Mouse (Mus musculus): ENCODE results near the gene Vmp1.

The Vmp1 gene

DNA sequence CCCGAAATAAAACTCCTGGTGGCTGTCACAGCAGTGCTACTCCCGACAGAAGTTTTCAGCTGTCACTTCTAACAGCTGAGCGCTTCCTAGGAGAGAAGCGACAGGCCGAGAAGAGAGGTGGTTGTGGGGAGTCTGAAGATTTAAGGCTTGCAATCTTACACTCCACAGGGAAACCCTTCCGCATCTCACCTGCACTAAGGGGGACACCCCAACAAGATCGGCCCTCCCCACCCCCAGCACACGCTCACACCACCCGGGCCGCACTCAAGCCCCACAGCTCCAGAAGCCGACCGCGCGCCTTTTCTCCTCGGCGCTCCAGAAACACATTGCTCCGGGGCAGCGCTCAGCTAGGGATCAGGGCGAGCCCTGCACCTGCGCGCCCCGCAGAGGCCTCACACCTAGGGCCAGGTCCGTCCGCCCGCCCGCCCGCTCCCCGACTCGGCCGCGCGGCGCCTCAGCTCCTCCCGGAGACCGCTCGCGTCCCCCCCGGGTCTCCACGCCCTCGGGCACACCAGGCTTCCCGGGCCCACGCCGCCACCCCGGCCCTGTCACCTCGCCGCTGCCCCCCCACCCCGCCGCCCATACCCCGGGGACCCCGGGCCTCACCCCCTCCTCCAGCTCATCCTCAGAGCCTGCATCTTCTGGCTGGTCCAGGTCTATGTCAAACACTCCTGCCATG lies 139.5 kb downstream of the Vmp1 start:
- POLR2A ChIA-PET: interaction anchor here (0.5 to 3.3 kb wide), 120 partner anchors 9 to 1697 kb away, joined by 3 to 41 read pairs (median 5); partner anchors contain the start of genes Cltc (in 3 of the 4), Ptrh2 (in 3 of the 4), Vmp1 (in 3 of the 4) and Ints2 (in 2 of the 4)
- CTCF ChIA-PET: interaction anchor here (0.6 to 1.8 kb wide), 13 partner anchors 11 to 466 kb away, joined by 3 to 15 read pairs (median 5); no protein-coding TSS in a partner anchor

DNA sequence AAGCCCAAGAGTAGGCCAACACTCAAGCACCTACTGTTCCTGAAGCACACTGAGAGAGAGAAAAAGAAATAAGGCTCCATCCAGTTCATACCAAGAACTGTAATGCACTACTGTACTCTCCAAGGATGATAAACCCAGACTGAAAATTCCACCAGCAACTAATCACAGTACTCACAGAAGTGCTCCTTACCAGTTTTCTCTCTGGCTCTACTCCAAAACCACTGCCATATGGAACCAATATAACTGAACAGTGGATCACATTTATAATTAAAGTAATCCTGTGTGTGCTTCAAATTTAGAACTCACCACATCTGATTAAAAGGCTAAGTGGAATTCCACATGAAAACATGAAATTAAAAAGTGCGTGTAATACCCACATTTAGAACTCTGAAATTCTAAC lies 140.8 kb downstream of the Vmp1 start:
- POLR2A ChIA-PET: interaction anchor here in 1 of 4 experiments (2.9 kb wide), 1 partner anchor 9 kb away, joined by 19 read pairs; no protein-coding TSS in a partner anchor
- CTCF ChIA-PET: no interaction called here

GRCm38 (mm10) chr11:86540476-86540845 lies 143.2 kb downstream of the Vmp1 start:
- CTCF ChIA-PET: interaction anchor here in 2 of 4 experiments (0.5 to 0.7 kb wide), 3 partner anchors 13 to 798 kb away, joined by 4 to 6 read pairs (median 5); no protein-coding TSS in a partner anchor
- POLR2A ChIA-PET: interaction anchor here in 3 of 4 experiments (0.6 to 2.0 kb wide), 10 partner anchors 12 to 242 kb away, joined by 3 to 5 read pairs (median 3); no protein-coding TSS in a partner anchor

GRCm38 (mm10) chr11:86539716-86540475 lies 143.7 kb downstream of the Vmp1 start:
- POLR2A ChIA-PET: interaction anchor here in 3 of 4 experiments (0.7 to 2.0 kb wide), 7 partner anchors 15 to 55 kb away, joined by 3 to 5 read pairs (median 3); no protein-coding TSS in a partner anchor
- CTCF ChIA-PET: interaction anchor here in 2 of 4 experiments (0.5 to 0.7 kb wide), 3 partner anchors 12 to 797 kb away, joined by 4 to 6 read pairs (median 5); no protein-coding TSS in a partner anchor

DNA sequence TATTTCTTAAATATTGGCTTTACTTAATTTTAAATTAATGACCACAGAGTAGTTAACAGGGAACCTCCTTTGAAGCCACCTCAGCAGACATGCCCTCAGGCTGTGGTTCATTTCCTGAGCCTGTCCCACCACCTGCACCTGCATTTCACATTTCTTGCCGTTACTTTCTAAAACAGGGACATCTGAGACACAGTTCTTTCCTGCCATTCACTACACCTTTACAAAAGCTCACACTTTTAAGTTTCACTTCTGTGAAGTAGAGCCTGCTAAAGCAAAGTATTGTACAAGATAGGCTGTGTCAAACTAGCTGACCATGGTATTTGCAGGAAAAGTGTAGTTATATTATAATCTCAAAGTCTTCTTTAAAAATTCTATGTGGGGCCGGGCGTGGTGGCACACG lies 144.8 kb downstream of the Vmp1 start:
- ChIA-PET CTCF (no interaction called here), POLR2A (interaction anchor here in 2 of 4 experiments (0.8 to 1.3 kb wide), 3 partner anchors 15 to 55 kb away, joined by 3 to 4 read pairs (median 4); no protein-coding TSS in a partner anchor)

- ChIA-PET CTCF (interaction anchor here in 1 of 4 experiments (3.9 kb wide), 1 partner anchor 10 kb away, joined by 14 read pairs; the partner anchor contains the start of genes Rps6kb1 and Tubd1), POLR2A (interaction anchor here (0.8 to 4.1 kb wide), 7 partner anchors 10 to 42 kb away, joined by 3 to 27 read pairs (median 6); partner anchors contain the start of genes Rps6kb1 (in 4 of the 4) and Tubd1 (in 4 of the 4))
Measured at GRCm38 (mm10) chr11:86534201-86534910, 149.3 kb downstream of the Vmp1 start.

Measured in embryonic stem cell, embryonic (primary cell).